Mouse (Mus musculus): ENCODE results near the gene Tns1.

- TF ChIP-seq CTCF (IDR thresholded peaks at IDR 0.05; ENCODE audit: low read depth, low read length) (no peak), POLR2A (IDR thresholded peaks at IDR 0.05; ENCODE audit: extremely low read depth, insufficient read depth, low read length) (no peak)
Measured at GRCm38 (mm10) chr1:73919909-73920308, 204.3 kb downstream of the Tns1 start.

Measured in liver, adult 2 months (tissue).